Mouse (Mus musculus): Measurements from ENCODE around the gene Sned1. TPM values are rescaled to one million over a fixed set of nuclear protein-coding genes. Genes with fewer than 3 reads are reported as not detected.
"Not testable (repeated sequence)": the region's sequence is repeated elsewhere in the genome, so short reads cannot be mapped to it uniquely, and the experiment has no call there.

Sned1 gene
- 7.5 and 8.0 TPM in 2 replicates for polyA plus RNA-seq (2015; fragmentation: Nextera tagmentation; extraction: Ambion mirVana)

GRCm38 (mm10) chr1:93235576-93236544 lies at the start of gene Sned1:
Sned1 (plus strand) TSS chr1:93235841.
- no peaks in the 10 kb centered on the region for H3K9me3 ChIP-seq (replicated peaks)
- H3K36me3 ChIP-seq: no peaks in the 10 kb centered on the region
- H3K4me1 ChIP-seq: peaks cover 18% of the 10 kb centered on the region
- H3K4me2 ChIP-seq: peak within 1 kb of the TSS; percentile 99
- H3K4me3 ChIP-seq (replicated peaks): peak within 1 kb of the TSS; percentile 58
- peaks cover 48% of the 10 kb centered on the region for H3K27me3 ChIP-seq (replicated peaks)
- peak within 1 kb of the TSS; percentile 61 for H3K9ac ChIP-seq (replicated peaks)
- ATAC-seq (ENCODE audit: low FRiP score): peak; percentile 90
- WGBS: under 1% methylated on average over 100 of the region's 100 CpGs
- H3K27ac ChIP-seq (replicated peaks): no peak within 1 kb of the TSS; the same call in 1 of the 2 replicates

GRCm38 (mm10) chr1:93190726-93191305 lies 44.8 kb upstream of the Sned1 start:
- Histone ChIP-seq H3K4me3 (replicated peaks) (no peak overlapping the region), H3K36me3 (no peaks in the 10 kb centered on the region)
- ATAC-seq (ENCODE audit: low FRiP score): no peak

GRCm38 (mm10) chr1:93194961-93195360 lies 40.7 kb upstream of the Sned1 start:
- no peak overlapping the region for H3K4me3 ChIP-seq (replicated peaks)
- H3K4me1 ChIP-seq: no peaks in the 10 kb centered on the region; the same call in 1 of the 2 replicates
- ATAC-seq (ENCODE audit: low FRiP score): no peak
- 83% methylated on average over 3 of the region's 3 CpGs for WGBS
- no peak overlapping the region for H3K27ac ChIP-seq (replicated peaks)
- H3K9ac ChIP-seq (replicated peaks): no peak overlapping the region
- peaks cover 13% of the 10 kb centered on the region for H3K27me3 ChIP-seq (replicated peaks)
- H3K9me3 ChIP-seq (replicated peaks): no peaks in the 10 kb centered on the region
- H3K4me2 ChIP-seq: no peak overlapping the region
- no peaks in the 10 kb centered on the region for H3K36me3 ChIP-seq

More at GRCm38 (mm10) chr1:93190726-93191305, 44.8 kb upstream of the Sned1 start:
- Histone ChIP-seq H3K9me3 (replicated peaks) (no peaks in the 10 kb centered on the region), H3K27ac (replicated peaks) (no peak overlapping the region), H3K4me1 (no peaks in the 10 kb centered on the region; the same call in 1 of the 2 replicates), H3K27me3 (replicated peaks) (peaks cover 18% of the 10 kb centered on the region), H3K9ac (replicated peaks) (no peak overlapping the region), H3K4me2 (no peak overlapping the region)
- 4% methylated on average over 12 of the region's 17 CpGs for WGBS

- 87% methylated on average over 2 of the region's 2 CpGs for WGBS
- not testable (repeated sequence) for H3K27me3 ChIP-seq (replicated peaks); H3K9ac ChIP-seq (replicated peaks); H3K4me2 ChIP-seq; H3K9me3 ChIP-seq (replicated peaks); ATAC-seq (ENCODE audit: low FRiP score); H3K36me3 ChIP-seq; H3K27ac ChIP-seq (replicated peaks); H3K4me3 ChIP-seq (replicated peaks); H3K4me1 ChIP-seq
These were observed 38.2 kb upstream of the Sned1 start for GRCm38 (mm10) chr1:93197454-93197853.

- ATAC-seq (ENCODE audit: low FRiP score): no peak
- no peaks in the 10 kb centered on the region for H3K27me3 ChIP-seq (replicated peaks)
- 86% methylated on average over 3 of the region's 3 CpGs for WGBS
These were observed 37.7 kb upstream of the Sned1 start for GRCm38 (mm10) chr1:93197916-93198315.

GRCm38 (mm10) chr1:93206277-93206970 lies 29.2 kb upstream of the Sned1 start:
- no peak overlapping the region for H3K27ac ChIP-seq (replicated peaks)
- H3K9ac ChIP-seq (replicated peaks): no peak overlapping the region
- no peak overlapping the region for H3K4me2 ChIP-seq
- no peak for ATAC-seq (ENCODE audit: low FRiP score)
- H3K9me3 ChIP-seq (replicated peaks): no peaks in the 10 kb centered on the region
- 63% methylated on average over 12 of the region's 12 CpGs for WGBS
- H3K4me3 ChIP-seq (replicated peaks): no peak overlapping the region
- H3K36me3 ChIP-seq: no peaks in the 10 kb centered on the region
- H3K4me1 ChIP-seq: peaks cover 24% of the 10 kb centered on the region
- no peaks in the 10 kb centered on the region for H3K27me3 ChIP-seq (replicated peaks)

More at GRCm38 (mm10) chr1:93197916-93198315, 37.7 kb upstream of the Sned1 start:
- Histone ChIP-seq H3K4me2 (no peak overlapping the region), H3K4me3 (replicated peaks) (no peak overlapping the region), H3K36me3 (no peaks in the 10 kb centered on the region), H3K9ac (replicated peaks) (no peak overlapping the region), H3K9me3 (replicated peaks) (no peaks in the 10 kb centered on the region), H3K27ac (replicated peaks) (no peak overlapping the region), H3K4me1 (no peaks in the 10 kb centered on the region)

GRCm38 (mm10) chr1:93207536-93208064 lies 28.0 kb upstream of the Sned1 start:
- WGBS: 91% methylated on average over 4 of the region's 4 CpGs

GRCm38 (mm10) chr1:93210213-93210641 lies 25.4 kb upstream of the Sned1 start:
- no peak overlapping the region for H3K4me3 ChIP-seq (replicated peaks)
- 38% methylated on average over 9 of the region's 9 CpGs for WGBS
- H3K9me3 ChIP-seq (replicated peaks): no peaks in the 10 kb centered on the region
- no peak overlapping the region for H3K4me2 ChIP-seq
- no peaks in the 10 kb centered on the region for H3K27me3 ChIP-seq (replicated peaks)
- no peak overlapping the region for H3K9ac ChIP-seq (replicated peaks)
- no peaks in the 10 kb centered on the region for H3K36me3 ChIP-seq
- peak; percentile 40 for ATAC-seq (ENCODE audit: low FRiP score)
- peak overlapping the region; percentile 63 for H3K27ac ChIP-seq (replicated peaks)
- H3K4me1 ChIP-seq: peaks cover 33% of the 10 kb centered on the region

More at GRCm38 (mm10) chr1:93207536-93208064, 28.0 kb upstream of the Sned1 start:
- H3K27ac ChIP-seq (replicated peaks): no peak overlapping the region
- H3K4me1 ChIP-seq: peaks cover 31% of the 10 kb centered on the region
- H3K9me3 ChIP-seq (replicated peaks): no peaks in the 10 kb centered on the region
- ATAC-seq (ENCODE audit: low FRiP score): no peak
- no peaks in the 10 kb centered on the region for H3K27me3 ChIP-seq (replicated peaks)
- H3K36me3 ChIP-seq: no peaks in the 10 kb centered on the region
- H3K9ac ChIP-seq (replicated peaks): no peak overlapping the region
- H3K4me3 ChIP-seq (replicated peaks): no peak overlapping the region
- no peak overlapping the region for H3K4me2 ChIP-seq

GRCm38 (mm10) chr1:93211019-93211418 lies 24.6 kb upstream of the Sned1 start:
- no peak for ATAC-seq (ENCODE audit: low FRiP score)
- WGBS: 84% methylated on average over 11 of the region's 11 CpGs
- Histone ChIP-seq H3K27me3 (replicated peaks) (no peaks in the 10 kb centered on the region), H3K4me3 (replicated peaks) (no peak overlapping the region), H3K36me3 (no peaks in the 10 kb centered on the region), H3K4me1 (peaks cover 33% of the 10 kb centered on the region), H3K4me2 (no peak overlapping the region), H3K9ac (replicated peaks) (no peak overlapping the region), H3K27ac (replicated peaks) (no peak overlapping the region), H3K9me3 (replicated peaks) (no peaks in the 10 kb centered on the region)

GRCm38 (mm10) chr1:93211549-93212220 lies 24.0 kb upstream of the Sned1 start:
- H3K36me3 ChIP-seq: no peaks in the 10 kb centered on the region
- H3K4me1 ChIP-seq: peaks cover 36% of the 10 kb centered on the region
- 51% methylated on average over 10 of the region's 10 CpGs for WGBS
- H3K27ac ChIP-seq (replicated peaks): no peak overlapping the region
- no peaks in the 10 kb centered on the region for H3K9me3 ChIP-seq (replicated peaks)
- no peak for ATAC-seq (ENCODE audit: low FRiP score)
- H3K9ac ChIP-seq (replicated peaks): no peak overlapping the region
- H3K4me2 ChIP-seq: no peak overlapping the region
- H3K27me3 ChIP-seq (replicated peaks): no peaks in the 10 kb centered on the region
- H3K4me3 ChIP-seq (replicated peaks): no peak overlapping the region

GRCm38 (mm10) chr1:93212441-93212840 lies 23.2 kb upstream of the Sned1 start:
- Histone ChIP-seq H3K27me3 (replicated peaks) (no peaks in the 10 kb centered on the region), H3K4me3 (replicated peaks) (no peak overlapping the region), H3K9ac (replicated peaks) (no peak overlapping the region), H3K4me2 (no peak overlapping the region), H3K36me3 (no peaks in the 10 kb centered on the region), H3K9me3 (replicated peaks) (no peaks in the 10 kb centered on the region), H3K4me1 (peaks cover 41% of the 10 kb centered on the region), H3K27ac (replicated peaks) (no peak overlapping the region)
- WGBS: 84% methylated on average over 7 of the region's 7 CpGs
- no peak for ATAC-seq (ENCODE audit: low FRiP score)
